Mouse (Mus musculus) lung, embryonic 14.5 days (tissue): ENCODE data around the gene Telo2. TPM values are rescaled to one million over a fixed set of nuclear protein-coding genes. Genes with fewer than 3 reads are reported as not detected.
A peak's percentile ranks its signal among the peaks of the same experiment; 100 is the strongest.

ENCODE experiments used
- ATAC-seq: fragments of 200-750 bp; cut with Nextera tagmentation; 2 replicates; pipeline ENCODE4 v1.8.0; 2017; ENCODE audit warnings: mild to moderate bottlenecking, moderate TSS enrichment, moderate library complexity; ENCODE audit not compliant: insufficient read depth
- DNase-seq: peaks from one replicate; pipeline ENCODE4 v3.0.0-alpha.2; 2015
- H3K27ac ChIP-seq: fragments of 300-500 bp; sonication (generic); 2 replicates; pipeline ENCODE4 v1.5.1; 2014; ENCODE audit warnings: low read depth, mild to moderate bottlenecking, moderate library complexity
- H3K27me3 ChIP-seq: fragments of 300-500 bp; sonication (generic); 2 replicates; pipeline ENCODE4 v1.6.1; 2014; ENCODE audit warnings: low read length, control low read depth; ENCODE audit not compliant: insufficient read depth
- H3K36me3 ChIP-seq: fragments of 300-500 bp; sonication (generic); 2 replicates; pipeline ENCODE4 v1.6.1; 2014; ENCODE audit warnings: control low read depth; ENCODE audit not compliant: insufficient read depth
- H3K4me1 ChIP-seq: fragments of 300-500 bp; sonication (generic); 2 replicates; pipeline ENCODE4 v1.6.1; 2014; ENCODE audit warnings: antibody characterized with exemption, control low read depth; ENCODE audit not compliant: insufficient read depth
- H3K4me2 ChIP-seq: fragments of 300-500 bp; sonication (generic); 2 replicates; pipeline ENCODE4 v1.6.1; 2014; ENCODE audit warnings: mild to moderate bottlenecking
- H3K4me3 ChIP-seq: fragments of 300-500 bp; sonication (generic); 2 replicates; pipeline ENCODE4 v1.5.1; 2014; ENCODE audit warnings: low read depth, low read length
- H3K9ac ChIP-seq: fragments of 300-500 bp; sonication (generic); 2 replicates; pipeline ENCODE4 v1.6.1; 2014
- H3K9me3 ChIP-seq: fragments of 300-500 bp; sonication (generic); 2 replicates; pipeline ENCODE4 v1.6.1; 2016; ENCODE audit warnings: low read depth, low read length, control low read depth
- CTCF ChIP-seq: IDR thresholded peaks from 2 replicates; pipeline ENCODE4 v1.5.1; 2016; ENCODE audit warnings: antibody characterized with exemption, low read depth
- WGBS: fragments of 180-500 bp; shearing (Covaris S2); extraction: QIAGEN DNeasy Blood & Tissue Kit; methylation state at CpG from one replicate; pipeline ENCODE4 v1.1.7; 2014; 5-methylcytosine and 5-hydroxymethylcytosine counted together
- polyA plus RNA-seq: library from polyadenylated mRNA; unstranded; fragments of >200 nt; fragmentation: Nextera tagmentation; extraction: Ambion mirVana; gene quantifications from 2 replicates; pipeline ENCODE4 v1.2.1, GENCODE M21; 2014

Telo2 gene
- polyA plus RNA-seq, 1 experiment from 2014 or later = 46.5 TPM

GRCm38 (mm10) chr17:25114908-25115645 lies 690 bp downstream of the Telo2 start:
- Histone ChIP-seq H3K9ac (peak overlapping the region; percentile 60), H3K36me3 (peaks cover 29% of the 10 kb centered on the region), H3K27ac (peak overlapping the region; percentile 94), H3K4me2 (peak overlapping the region; percentile 93), H3K9me3 (no peaks in the 10 kb centered on the region), H3K4me1 (peaks cover 5% of the 10 kb centered on the region), H3K4me3 (peak overlapping the region; percentile 66), H3K27me3 (no peaks in the 10 kb centered on the region)
- ATAC-seq = peak; percentile 68
- peak; percentile 79 for DNase-seq
- WGBS = 7% methylated on average over 23 of the region's 23 CpGs
- TF ChIP-seq CTCF = no peak

GRCm38 (mm10) chr17:25112423-25112810 lies 3.4 kb downstream of the Telo2 start:
- Histone ChIP-seq H3K9ac (no peak overlapping the region), H3K36me3 (peaks cover 45% of the 10 kb centered on the region), H3K4me3 (no peak overlapping the region), H3K27ac (no peak overlapping the region), H3K27me3 (no peaks in the 10 kb centered on the region), H3K4me1 (peaks cover 5% of the 10 kb centered on the region), H3K9me3 (no peaks in the 10 kb centered on the region), H3K4me2 (no peak overlapping the region)
- 74% methylated on average over 3 of the region's 3 CpGs for WGBS
- ATAC-seq (no peak), DNase-seq (no peak)
- no peak for TF ChIP-seq CTCF

- Histone ChIP-seq H3K9ac (no peak overlapping the region), H3K36me3 (peaks cover 49% of the 10 kb centered on the region), H3K4me2 (no peak overlapping the region), H3K4me1 (peaks cover 5% of the 10 kb centered on the region), H3K4me3 (no peak overlapping the region), H3K27me3 (no peaks in the 10 kb centered on the region), H3K27ac (no peak overlapping the region), H3K9me3 (no peaks in the 10 kb centered on the region)
- DNase-seq = peak; percentile 47
- ATAC-seq = no peak
- WGBS = 71% methylated on average over 8 of the region's 8 CpGs
- no peak for TF ChIP-seq CTCF
These were observed 3.9 kb downstream of the Telo2 start for GRCm38 (mm10) chr17:25111739-25112422.

- Histone ChIP-seq H3K4me3 (no peak overlapping the region), H3K4me2 (no peak overlapping the region), H3K27ac (no peak overlapping the region), H3K9ac (no peak overlapping the region), H3K9me3 (no peaks in the 10 kb centered on the region), H3K27me3 (no peaks in the 10 kb centered on the region), H3K4me1 (peaks cover 5% of the 10 kb centered on the region), H3K36me3 (peaks cover 56% of the 10 kb centered on the region)
- TF ChIP-seq CTCF = no peak
- ATAC-seq = no peak
- DNase-seq = no peak
- 90% methylated on average over 5 of the region's 5 CpGs for WGBS
These were observed 4.5 kb downstream of the Telo2 start for GRCm38 (mm10) chr17:25111220-25111619.

GRCm38 (mm10) chr17:25110590-25110989 lies 5.2 kb downstream of the Telo2 start:
- Histone ChIP-seq H3K9me3 (no peaks in the 10 kb centered on the region), H3K36me3 (peaks cover 61% of the 10 kb centered on the region), H3K4me3 (no peak overlapping the region), H3K4me2 (no peak overlapping the region), H3K27me3 (no peaks in the 10 kb centered on the region), H3K9ac (no peak overlapping the region), H3K27ac (no peak overlapping the region), H3K4me1 (peaks cover 5% of the 10 kb centered on the region)
- WGBS = 86% methylated on average over 6 of the region's 6 CpGs
- no peak for ATAC-seq
- no peak for TF ChIP-seq CTCF
- DNase-seq = no peak

GRCm38 (mm10) chr17:25109578-25109977 lies 6.2 kb downstream of the Telo2 start:
- Histone ChIP-seq H3K27ac (no peak overlapping the region), H3K4me3 (no peak overlapping the region), H3K36me3 (peaks cover 71% of the 10 kb centered on the region), H3K27me3 (no peaks in the 10 kb centered on the region), H3K4me1 (peaks cover under 1% of the 10 kb centered on the region), H3K9me3 (no peaks in the 10 kb centered on the region), H3K9ac (no peak overlapping the region), H3K4me2 (no peak overlapping the region)
- peak; percentile 63 for DNase-seq
- no peak for ATAC-seq
- peak; percentile 80 for TF ChIP-seq CTCF
- WGBS = 88% methylated on average over 2 of the region's 2 CpGs

GRCm38 (mm10) chr17:25107786-25108185 lies 8.0 kb downstream of the Telo2 start:
- peaks cover 83% of the 10 kb centered on the region for H3K36me3 ChIP-seq
- WGBS = 79% methylated on average over 11 of the region's 16 CpGs
- TF ChIP-seq CTCF = no peak

More at GRCm38 (mm10) chr17:25107786-25108185, 8.0 kb downstream of the Telo2 start:
- Histone ChIP-seq H3K4me2 (no peak overlapping the region), H3K4me1 (no peaks in the 10 kb centered on the region), H3K9me3 (no peaks in the 10 kb centered on the region), H3K27me3 (no peaks in the 10 kb centered on the region), H3K27ac (no peak overlapping the region), H3K4me3 (no peak overlapping the region), H3K9ac (no peak overlapping the region)
- DNase-seq (no peak), ATAC-seq (no peak)
